Mouse (Mus musculus) limb, embryonic 14.5 days (tissue): ENCODE data around the gene Col7a1. TPM values are rescaled to one million over a fixed set of nuclear protein-coding genes. Genes with fewer than 3 reads are reported as not detected.

Experiments
- ATAC-seq: fragments of 200-750 bp; cut with Nextera tagmentation; 2 replicates; pipeline ENCODE4 v1.8.0; 2017; ENCODE audit warnings: low read depth, moderate number of reproducible peaks, moderate TSS enrichment; ENCODE audit not compliant: low FRiP score
- DNase-seq: peaks from one replicate; pipeline ENCODE4 v3.0.0-alpha.2; 2015; ENCODE audit warnings: low spot score
- H3K27ac ChIP-seq: fragments of 300-500 bp; sonication (generic); replicated peaks from 2 replicates; pipeline ENCODE4 v1.5.1; 2014; ENCODE audit warnings: low read depth, mild to moderate bottlenecking, low read length, moderate library complexity, mixed read lengths
- H3K27me3 ChIP-seq: fragments of 300-500 bp; sonication (generic); 2 replicates; pipeline ENCODE4 v1.6.1; 2014; ENCODE audit warnings: low read length, mixed read lengths; ENCODE audit not compliant: control insufficient read depth, insufficient read depth
- H3K36me3 ChIP-seq: fragments of 300-500 bp; sonication (generic); 2 replicates; pipeline ENCODE4 v1.6.1; 2014; ENCODE audit warnings: mild to moderate bottlenecking, low read length, moderate library complexity, mixed read lengths; ENCODE audit not compliant: control insufficient read depth, insufficient read depth
- H3K4me1 ChIP-seq: fragments of 300-500 bp; sonication (generic); 2 replicates; pipeline ENCODE4 v1.6.1; 2014; ENCODE audit warnings: antibody characterized with exemption, low read length, mixed read lengths; ENCODE audit not compliant: control insufficient read depth, insufficient read depth
- H3K4me2 ChIP-seq: fragments of 300-500 bp; sonication (generic); replicated peaks from 2 replicates; pipeline ENCODE4 v1.6.1; 2014; ENCODE audit warnings: low read depth, mild to moderate bottlenecking, low read length, moderate library complexity; ENCODE audit not compliant: severe bottlenecking
- H3K4me3 ChIP-seq: fragments of 300-500 bp; sonication (generic); replicated peaks from 2 replicates; pipeline ENCODE4 v1.5.1; 2014; ENCODE audit warnings: low read length
- H3K9ac ChIP-seq: fragments of 300-500 bp; sonication (generic); 2 replicates; pipeline ENCODE4 v1.6.1; 2014; ENCODE audit warnings: mild to moderate bottlenecking, low read depth, low read length, moderate library complexity; ENCODE audit not compliant: severe bottlenecking
- H3K9me3 ChIP-seq: fragments of 300-500 bp; sonication (generic); 2 replicates; pipeline ENCODE4 v1.6.1; 2016; ENCODE audit warnings: low read length; ENCODE audit not compliant: control insufficient read depth
- POLR2A ChIP-seq: fragments of 200-500 bp; IDR thresholded peaks from 2 replicates; pipeline ENCODE4 v1.8.0; 2012; ENCODE audit warnings: inconsistent platforms, mild to moderate bottlenecking, moderate library complexity, borderline replicate concordance; ENCODE audit not compliant: insufficient read depth, insufficient read length; ENCODE audit errors: extremely low read depth
- WGBS: fragments of 180-500 bp; shearing (Covaris S2); extraction: QIAGEN DNeasy Blood & Tissue Kit; methylation state at CpG from one replicate; pipeline ENCODE4 v1.1.7; 2014; 5-methylcytosine and 5-hydroxymethylcytosine counted together
- polyA plus RNA-seq, 2 experiments: library from polyadenylated mRNA; depleted of rRNA in 1 of 2; stranded (reverse) in 1 of 2; unstranded in 1 of 2; fragments of >200 nt; fragmentation: Nextera tagmentation in 1 of 2; extraction: Ambion mirVana in 1 of 2; gene quantifications; 2 replicates each; pipeline versions ENCODE4 v1.2.1 to v1.2.3; 2012 to 2014

Col7a1 gene
- polyA plus RNA-seq, 2 experiments: 25.9 to 44.6 TPM

GRCm38 (mm10) chr9:108983209-108983608 is 29.8 kb downstream of the Col7a1 start:
- Histone ChIP-seq H3K4me3 (no peak overlapping the region), H3K27ac (no peak overlapping the region), H3K9me3 (no peaks in the 10 kb centered on the region), H3K4me1 (peaks cover 5% of the 10 kb centered on the region), H3K4me2 (no peak overlapping the region), H3K27me3 (no peaks in the 10 kb centered on the region), H3K36me3 (no peaks in the 10 kb centered on the region), H3K9ac (no peak overlapping the region)
- TF ChIP-seq POLR2A: no peak
- DNase-seq (no peak), ATAC-seq (no peak)
- WGBS: 76% methylated on average over 9 of the region's 9 CpGs

GRCm38 (mm10) chr9:108985710-108986109 is 32.3 kb downstream of the Col7a1 start, which contains the start of gene Ucn2:
Gene Ucn2 (plus strand): TSS chr9:108986010.
- no peak within 1 kb of the TSS for H3K4me3 ChIP-seq
- no peak for ATAC-seq
- H3K4me1 ChIP-seq: peaks cover 13% of the 10 kb centered on the region
- no peak for DNase-seq
- no peaks in the 10 kb centered on the region for H3K9me3 ChIP-seq
- no peaks in the 10 kb centered on the region for H3K27me3 ChIP-seq
- H3K36me3 ChIP-seq: no peaks in the 10 kb centered on the region
- no peak within 1 kb of the TSS for H3K27ac ChIP-seq
- 77% methylated on average over 4 of the region's 4 CpGs for WGBS
- no peak for TF ChIP-seq POLR2A
- no peak within 1 kb of the TSS for H3K9ac ChIP-seq
- no peak within 1 kb of the TSS for H3K4me2 ChIP-seq

GRCm38 (mm10) chr9:108987704-108988350 is 34.4 kb downstream of the Col7a1 start:
- H3K36me3 ChIP-seq: no peaks in the 10 kb centered on the region
- 0 out of 2 replicates have a peak overlapping the region, but pooled peaks have one; percentile 10 for H3K4me3 ChIP-seq
- no peak for ATAC-seq
- no peak overlapping the region for H3K27ac ChIP-seq
- no peak overlapping the region for H3K9ac ChIP-seq
- peak; percentile 45 for DNase-seq
- H3K4me2 ChIP-seq: peak overlapping the region; percentile 35
- 28% methylated on average over 12 of the region's 15 CpGs for whole genome bisulfite sequencing
- TF ChIP-seq POLR2A: no peak
- peaks cover 27% of the 10 kb centered on the region for H3K4me1 ChIP-seq
- H3K9me3 ChIP-seq: no peaks in the 10 kb centered on the region
- no peaks in the 10 kb centered on the region for H3K27me3 ChIP-seq

- 0 out of 2 replicates have a peak overlapping the region, but pooled peaks have one; percentile 83 for H3K27ac ChIP-seq
- no peak overlapping the region for H3K9ac ChIP-seq
- H3K4me1 ChIP-seq: peaks cover 27% of the 10 kb centered on the region
- no peaks in the 10 kb centered on the region for H3K27me3 ChIP-seq
- no peak for DNase-seq
- H3K36me3 ChIP-seq: no peaks in the 10 kb centered on the region
- ATAC-seq: no peak
- TF ChIP-seq POLR2A: no peak
- H3K4me2 ChIP-seq: 0 out of 2 replicates have a peak overlapping the region, but pooled peaks have one; percentile 3
- no peaks in the 10 kb centered on the region for H3K9me3 ChIP-seq
- WGBS: 67% methylated on average over 4 of the region's 4 CpGs
- H3K4me3 ChIP-seq: no peak overlapping the region
Observed at GRCm38 (mm10) chr9:108989802-108990461, 36.5 kb downstream of the Col7a1 start.

- 24% methylated on average over 7 of the region's 7 CpGs for WGBS
- Histone ChIP-seq H3K36me3 (no peaks in the 10 kb centered on the region), H3K27me3 (no peaks in the 10 kb centered on the region), H3K9ac (no peak overlapping the region), H3K4me2 (no peak overlapping the region; the same call in 1 of the 2 replicates), H3K4me3 (no peak overlapping the region), H3K9me3 (no peaks in the 10 kb centered on the region), H3K4me1 (peaks cover 27% of the 10 kb centered on the region), H3K27ac (peak overlapping the region; percentile 83; the same call in 1 of the 2 replicates)
- TF ChIP-seq POLR2A: no peak
- DNase-seq: peak; percentile 7
- ATAC-seq: no peak
Observed at GRCm38 (mm10) chr9:108990462-108990820, 37.1 kb downstream of the Col7a1 start.
